Mouse (Mus musculus) bone marrow macrophage, adult 2 months (primary cell): Measurements from ENCODE around the gene Rgmb. TPM values are rescaled to one million over a fixed set of nuclear protein-coding genes. Genes with fewer than 3 reads are reported as not detected.
A peak's percentile ranks its signal among the peaks of the same experiment; 100 is the strongest.

Source experiments
- H3K27ac ChIP-seq: 2 replicates; pipeline ENCODE4 v1.5.1; 2012; ENCODE audit warnings: low read depth, low read length; ENCODE audit not compliant: insufficient read depth
- H3K4me1 ChIP-seq: 2 replicates; pipeline ENCODE4 v1.6.1; 2012; ENCODE audit warnings: low read length; ENCODE audit not compliant: control insufficient read depth, insufficient read depth
- H3K4me3 ChIP-seq: 2 replicates; pipeline ENCODE4 v1.5.1; 2012; ENCODE audit warnings: mild to moderate bottlenecking, low read length, moderate library complexity; ENCODE audit not compliant: insufficient read depth
- CTCF ChIP-seq: IDR thresholded peaks from 2 replicates; pipeline ENCODE4 v1.5.1; 2012; ENCODE audit warnings: low read depth, mild to moderate bottlenecking, low read length, moderate library complexity
- POLR2A ChIP-seq: IDR thresholded peaks from 2 replicates; pipeline ENCODE4 v1.6.1; 2012; ENCODE audit warnings: mild to moderate bottlenecking, low read depth, low read length, borderline replicate concordance
- polyA plus RNA-seq: library from polyadenylated mRNA; stranded (reverse); fragments of >200 nt; gene quantifications from 2 replicates; pipeline ENCODE4 v1.2.4, GENCODE M21; 2012; ENCODE audit not compliant: missing spikeins, insufficient read depth, insufficient read length

Gene Rgmb
- polyA plus RNA-seq, result 12.6 and 14.5 TPM in 2 replicates

DNA sequence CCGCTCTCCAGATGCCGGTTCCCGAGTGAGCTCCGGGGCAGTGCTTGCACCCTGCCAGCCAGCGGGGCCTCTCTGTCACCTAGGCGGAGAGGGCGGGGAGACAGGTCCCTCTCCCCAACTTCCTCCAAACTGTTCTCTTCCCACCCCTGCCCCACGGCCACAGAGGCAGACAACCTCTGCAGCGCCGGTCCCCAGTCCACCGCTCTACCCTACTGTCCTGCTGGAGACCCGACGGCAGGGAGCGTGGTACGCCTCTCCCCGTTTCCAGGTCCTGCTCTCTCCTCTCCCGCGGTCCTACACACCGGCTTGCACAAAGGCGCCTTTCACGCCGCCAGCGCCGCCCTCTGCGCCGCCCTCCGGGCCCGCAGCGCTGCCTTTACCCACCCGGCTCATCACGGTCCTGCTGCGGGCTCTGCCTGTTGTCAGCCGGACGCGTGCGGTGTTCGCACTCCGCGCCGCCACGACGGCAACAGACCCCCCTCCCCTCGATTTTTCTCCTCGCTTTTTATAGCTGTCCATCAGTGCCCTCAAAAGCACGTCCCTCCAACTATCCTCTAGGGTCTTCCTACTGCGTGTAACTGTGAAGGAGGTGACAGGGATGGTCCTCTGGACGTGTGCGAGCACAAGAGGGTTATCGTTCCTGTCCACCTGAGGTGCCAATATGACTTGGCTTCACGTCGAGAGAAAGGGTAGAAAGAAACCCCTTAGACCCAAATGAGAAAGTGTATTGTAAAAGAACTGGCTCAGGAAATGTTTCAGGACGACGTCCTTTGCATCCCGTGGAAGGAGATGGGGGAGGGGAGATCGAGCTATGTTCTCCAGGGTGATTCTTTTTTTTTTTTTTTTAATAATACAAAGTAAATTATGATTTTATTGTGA, at the start of gene Rgmb:
Rgmb (minus strand) TSS at position 274 of the 879 bp plus-strand sequence.
- TF ChIP-seq POLR2A (no peak), CTCF (no peak)
- Histone ChIP-seq H3K4me1 (peaks cover 9% of the 10 kb centered on the region), H3K27ac (0 out of 2 replicates have a peak within 1 kb of the TSS, but pooled peaks have one; percentile 5), H3K4me3 (peak within 1 kb of the TSS; percentile 76)

DNA sequence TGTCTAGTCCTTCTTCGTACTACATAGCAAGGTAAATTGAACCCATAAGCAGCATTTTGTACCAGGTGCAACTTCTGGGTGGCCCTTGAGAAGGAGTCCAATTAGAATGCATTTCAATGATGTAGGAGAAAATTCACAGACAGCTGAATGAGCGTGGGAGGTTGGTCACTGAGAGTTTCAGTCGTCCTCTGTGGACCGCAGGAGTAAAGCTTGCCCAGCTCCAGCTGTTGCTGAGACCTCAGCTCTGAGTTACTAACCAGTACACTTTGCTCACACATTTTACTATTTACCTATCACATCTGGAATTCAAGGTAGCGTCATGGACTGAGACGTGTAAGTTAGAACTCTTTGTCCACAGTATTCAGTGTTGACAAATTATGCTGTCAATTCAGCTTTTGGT, 43.9 kb upstream of the Rgmb start:
- H3K4me3 ChIP-seq, result no peak overlapping the region
- H3K27ac ChIP-seq, result no peak overlapping the region
- TF ChIP-seq POLR2A (no peak), CTCF (no peak)
- peaks cover 8% of the 10 kb centered on the region for H3K4me1 ChIP-seq

GRCm38 (mm10) chr17:15872093-15872492, 41.3 kb upstream of the Rgmb start:
- Histone ChIP-seq H3K4me1 (peaks cover 8% of the 10 kb centered on the region), H3K27ac (no peak overlapping the region), H3K4me3 (no peak overlapping the region)
- TF ChIP-seq POLR2A, result no peak
- TF ChIP-seq CTCF, result no peak

- H3K4me3 ChIP-seq, result no peak overlapping the region
- TF ChIP-seq CTCF (no peak), POLR2A (no peak)
These were observed 34.4 kb upstream of the Rgmb start for GRCm38 (mm10) chr17:15865249-15865648.

DNA sequence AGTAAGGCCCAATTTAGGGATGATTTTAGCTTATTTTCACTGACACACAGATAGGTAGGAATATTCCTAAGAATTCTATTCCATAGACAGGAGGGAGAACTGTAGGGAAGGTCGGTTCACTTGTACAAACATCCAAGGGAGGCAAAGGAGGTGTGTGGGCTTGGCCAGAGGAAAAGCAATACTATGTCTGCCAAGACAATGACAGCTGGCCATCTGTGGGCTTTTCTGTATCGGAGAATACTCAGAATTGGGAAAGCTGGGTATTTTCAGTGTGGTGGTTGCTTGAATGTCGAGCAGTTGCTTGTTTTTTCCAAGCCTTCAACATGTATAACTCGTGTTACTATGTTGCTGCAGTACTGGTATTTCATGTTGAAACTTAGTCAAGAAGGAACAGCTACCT, 31.5 kb upstream of the Rgmb start:
- Histone ChIP-seq H3K27ac (no peak overlapping the region), H3K4me3 (no peak overlapping the region), H3K4me1 (no peaks in the 10 kb centered on the region)
- TF ChIP-seq POLR2A (no peak), CTCF (no peak)

More at GRCm38 (mm10) chr17:15865249-15865648, 34.4 kb upstream of the Rgmb start:
- no peak overlapping the region for H3K27ac ChIP-seq
- no peaks in the 10 kb centered on the region for H3K4me1 ChIP-seq

DNA sequence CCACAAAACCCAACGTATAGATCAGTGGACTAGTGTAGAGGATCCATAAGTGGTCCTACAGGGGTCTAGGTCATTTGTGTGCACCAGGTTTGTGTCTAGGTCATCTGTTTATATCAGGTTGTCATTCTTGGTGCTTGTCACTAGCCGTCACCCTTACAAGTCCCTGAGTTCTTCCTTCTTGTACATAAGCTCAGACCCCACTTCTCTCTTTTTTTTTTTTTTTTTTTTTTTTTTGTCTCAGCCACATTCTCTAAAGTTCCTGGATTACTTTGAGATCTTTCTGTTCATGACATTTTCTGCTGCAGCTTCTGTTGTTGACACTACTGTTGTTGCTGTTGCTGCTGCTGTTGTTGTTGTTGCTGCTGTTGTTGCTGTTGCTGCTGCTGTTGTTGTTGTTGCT, 22.3 kb upstream of the Rgmb start:
- TF ChIP-seq CTCF, result no peak
- no peak for TF ChIP-seq POLR2A
- H3K4me3 ChIP-seq, result no peak overlapping the region
- no peak overlapping the region for H3K27ac ChIP-seq
- H3K4me1 ChIP-seq, result peaks cover 9% of the 10 kb centered on the region

DNA sequence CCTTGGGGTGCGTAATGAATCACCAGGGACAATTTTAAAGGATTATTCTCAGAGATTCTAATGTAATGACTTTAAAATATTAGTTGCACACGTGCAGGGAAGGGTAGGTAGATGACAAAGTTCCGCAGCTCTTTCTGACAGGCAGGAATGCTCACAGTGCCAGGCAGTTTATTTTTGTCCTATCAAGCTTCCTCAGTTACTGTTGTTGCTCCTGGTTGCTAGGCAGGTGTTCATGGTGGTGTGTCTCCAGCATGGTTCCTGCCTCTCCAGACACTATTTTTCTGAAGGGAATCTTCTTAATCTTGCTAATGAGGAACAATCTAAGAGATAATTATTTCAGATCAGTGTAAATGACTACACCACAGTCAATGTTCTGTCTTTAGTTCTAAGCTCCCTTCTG, 19.7 kb upstream of the Rgmb start:
- Histone ChIP-seq H3K27ac (no peak overlapping the region), H3K4me1 (peaks cover 9% of the 10 kb centered on the region)

DNA sequence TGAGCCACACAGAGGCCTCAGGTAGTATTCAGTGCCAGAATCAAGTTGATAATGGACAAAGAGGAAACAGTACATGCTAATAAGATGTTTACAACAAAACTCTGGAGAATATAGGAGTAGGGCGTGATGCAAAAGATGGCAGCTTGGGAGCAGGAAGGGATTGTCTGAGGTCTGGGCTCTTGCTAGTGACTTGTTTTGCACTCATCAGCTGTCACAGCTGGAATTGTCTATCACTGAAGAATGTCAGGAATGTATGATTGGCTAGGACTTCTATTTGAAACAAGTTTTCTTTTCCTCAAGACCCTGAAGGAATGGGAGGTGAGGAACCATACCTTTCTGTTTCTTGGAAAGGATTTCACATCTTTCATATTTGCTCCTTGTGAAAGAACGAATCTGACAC, 10.6 kb upstream of the Rgmb start:
- TF ChIP-seq POLR2A (no peak), CTCF (no peak)
- Histone ChIP-seq H3K4me1 (no peaks in the 10 kb centered on the region), H3K4me3 (no peak overlapping the region), H3K27ac (no peak overlapping the region)

More for the DNA sequence above, 19.7 kb upstream of the Rgmb start:
- no peak for TF ChIP-seq POLR2A
- no peak for TF ChIP-seq CTCF
- no peak overlapping the region for H3K4me3 ChIP-seq

DNA sequence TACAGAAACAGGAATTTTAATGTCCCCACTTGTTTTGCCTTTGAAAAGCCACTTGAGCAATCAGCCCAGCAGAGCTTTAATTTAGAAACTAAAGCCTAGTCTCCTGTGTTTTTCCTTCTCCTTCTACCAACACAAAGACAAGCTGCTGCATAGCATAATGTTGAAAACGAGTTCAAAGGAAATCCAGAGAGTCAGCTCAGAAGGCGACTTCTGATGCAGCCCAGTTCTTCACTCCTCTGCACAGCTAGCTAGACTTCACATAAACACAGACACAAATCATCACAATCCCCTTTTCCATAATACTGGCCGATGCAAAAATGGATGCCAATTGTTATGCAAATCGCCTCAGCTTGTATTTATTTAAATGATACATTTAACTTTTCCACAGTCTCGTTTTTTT, 1.6 kb upstream of the Rgmb start:
- H3K4me1 ChIP-seq, result peaks cover 7% of the 10 kb centered on the region
- H3K4me3 ChIP-seq, result no peak overlapping the region
- no peak overlapping the region for H3K27ac ChIP-seq
- TF ChIP-seq CTCF (no peak), POLR2A (no peak)

DNA sequence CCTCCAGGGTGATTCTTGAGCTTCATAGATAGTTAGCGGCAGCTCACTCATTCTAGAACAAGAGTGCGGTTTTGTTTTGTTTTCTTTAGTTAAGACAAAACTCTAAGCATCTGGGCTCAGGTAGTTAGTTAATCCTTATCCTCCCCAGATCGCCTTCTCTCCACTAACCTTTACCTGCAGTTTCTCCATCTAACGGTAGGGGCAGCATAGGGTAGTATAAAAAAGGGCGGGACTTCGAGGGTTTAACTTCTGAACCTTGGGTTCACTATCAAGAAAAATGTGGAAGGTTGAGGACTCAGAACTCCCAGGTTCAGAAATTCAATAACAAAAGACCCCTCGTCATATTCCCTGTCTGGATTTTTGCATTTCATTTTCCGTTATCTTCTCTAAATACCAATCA, 971 bp upstream of the Rgmb start:
- Histone ChIP-seq H3K4me3 (no peak overlapping the region), H3K4me1 (peaks cover 9% of the 10 kb centered on the region), H3K27ac (no peak overlapping the region)
- TF ChIP-seq CTCF, result no peak
